Mouse (Mus musculus): Measurements from ENCODE around the gene Apol7e. TPM values are rescaled to one million over a fixed set of nuclear protein-coding genes. Genes with fewer than 3 reads are reported as not detected.
"Not testable (repeated sequence)": the region's sequence is repeated elsewhere in the genome, so short reads cannot be mapped to it uniquely, and the experiment has no call there.

Apol7e gene
- polyA plus RNA-seq (2014; fragmentation: Nextera tagmentation; extraction: Ambion mirVana), result 0.13 TPM in 1 of 2 replicates, not detected in the other

DNA sequence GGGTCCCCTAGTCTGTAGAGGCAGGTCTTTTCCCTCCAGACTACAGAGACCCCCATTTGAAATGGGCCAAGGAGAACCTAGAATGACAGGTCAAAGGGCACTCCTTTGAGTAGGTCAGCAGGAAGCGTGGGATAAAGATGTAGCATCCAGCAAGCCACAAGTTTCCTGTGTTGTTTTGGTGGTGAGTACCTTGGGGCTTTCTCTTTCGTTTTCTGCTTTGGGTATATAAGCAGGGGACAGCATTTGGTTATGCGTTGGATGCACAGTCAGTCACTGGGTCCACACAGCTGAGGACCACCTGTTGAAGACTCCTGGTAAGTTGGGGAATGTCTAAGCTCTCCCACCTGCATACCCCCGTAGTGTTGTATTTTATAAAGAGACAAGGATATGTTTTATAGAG lies at the start of gene Apol7e:
TSS of gene Apol7e (plus strand) at position 202 of the 400 bp plus-strand sequence.
- not testable (repeated sequence) for H3K4me2 ChIP-seq; H3K27ac ChIP-seq (ENCODE audit: low read depth, low read length); H3K36me3 ChIP-seq (ENCODE audit: control insufficient read depth, insufficient read depth, low read length); H3K9me3 ChIP-seq (replicated peaks; ENCODE audit: control insufficient read depth, low read length); H3K4me1 ChIP-seq (ENCODE audit: control insufficient read depth, insufficient read depth, low read length); ATAC-seq (replicated peaks; ENCODE audit: insufficient number of reproducible peaks, low FRiP score, low TSS enrichment); H3K9ac ChIP-seq (ENCODE audit: low read depth, low read length); H3K4me3 ChIP-seq (ENCODE audit: low read depth, low read length); H3K27me3 ChIP-seq (ENCODE audit: control insufficient read depth, insufficient read depth, low read length)
- WGBS (ENCODE audit: insufficient replicate concordance), result 68% methylated on average over 4 of the region's 4 CpGs

DNA sequence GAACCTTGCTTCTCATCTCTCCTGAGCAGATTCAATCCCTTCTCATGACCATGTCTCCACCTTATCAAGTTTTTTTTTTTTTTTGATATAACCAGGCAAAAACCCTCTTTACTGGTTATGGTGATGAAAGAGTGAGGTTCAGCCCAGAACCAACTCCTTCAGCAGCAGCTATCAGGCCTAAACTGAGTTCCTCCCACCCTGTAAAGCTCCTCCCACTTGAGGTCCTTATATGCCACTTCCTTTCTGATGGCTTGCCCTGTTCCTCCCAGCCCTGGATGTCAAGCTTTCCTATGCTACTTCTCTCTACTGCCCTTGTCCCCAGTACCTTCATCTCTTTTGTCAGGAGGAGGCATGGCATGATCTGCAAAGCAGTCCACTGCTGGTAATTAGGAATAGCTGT lies 47.5 kb upstream of the Apol7e start:
- ATAC-seq (replicated peaks; ENCODE audit: insufficient number of reproducible peaks, low FRiP score, low TSS enrichment); H3K27me3 ChIP-seq (ENCODE audit: control insufficient read depth, insufficient read depth, low read length); H3K4me1 ChIP-seq (ENCODE audit: control insufficient read depth, insufficient read depth, low read length); H3K27ac ChIP-seq (ENCODE audit: low read depth, low read length); H3K4me3 ChIP-seq (ENCODE audit: low read depth, low read length); H3K9ac ChIP-seq (ENCODE audit: low read depth, low read length); H3K36me3 ChIP-seq (ENCODE audit: control insufficient read depth, insufficient read depth, low read length); H3K9me3 ChIP-seq (replicated peaks; ENCODE audit: control insufficient read depth, low read length); H3K4me2 ChIP-seq: not testable (repeated sequence)

- not testable (repeated sequence) for H3K4me3 ChIP-seq (ENCODE audit: low read depth, low read length); H3K9ac ChIP-seq (ENCODE audit: low read depth, low read length); H3K4me2 ChIP-seq; H3K27me3 ChIP-seq (ENCODE audit: control insufficient read depth, insufficient read depth, low read length); H3K27ac ChIP-seq (ENCODE audit: low read depth, low read length); H3K9me3 ChIP-seq (replicated peaks; ENCODE audit: control insufficient read depth, low read length); H3K4me1 ChIP-seq (ENCODE audit: control insufficient read depth, insufficient read depth, low read length); ATAC-seq (replicated peaks; ENCODE audit: insufficient number of reproducible peaks, low FRiP score, low TSS enrichment); H3K36me3 ChIP-seq (ENCODE audit: control insufficient read depth, insufficient read depth, low read length)
- 81% methylated on average over 1 of the region's 1 CpGs for WGBS (ENCODE audit: insufficient replicate concordance)
Observed at GRCm38 (mm10) chr15:77659773-77660172, 38.9 kb upstream of the Apol7e start.

- 74% methylated on average over 2 of the region's 2 CpGs for WGBS (ENCODE audit: insufficient replicate concordance)
- not testable (repeated sequence) for H3K4me1 ChIP-seq (ENCODE audit: control insufficient read depth, insufficient read depth, low read length); H3K4me3 ChIP-seq (ENCODE audit: low read depth, low read length); H3K9ac ChIP-seq (ENCODE audit: low read depth, low read length); H3K9me3 ChIP-seq (replicated peaks; ENCODE audit: control insufficient read depth, low read length); ATAC-seq (replicated peaks; ENCODE audit: insufficient number of reproducible peaks, low FRiP score, low TSS enrichment); H3K27me3 ChIP-seq (ENCODE audit: control insufficient read depth, insufficient read depth, low read length); H3K36me3 ChIP-seq (ENCODE audit: control insufficient read depth, insufficient read depth, low read length); H3K27ac ChIP-seq (ENCODE audit: low read depth, low read length); H3K4me2 ChIP-seq
Observed at GRCm38 (mm10) chr15:77661841-77662240, 36.8 kb upstream of the Apol7e start.

DNA sequence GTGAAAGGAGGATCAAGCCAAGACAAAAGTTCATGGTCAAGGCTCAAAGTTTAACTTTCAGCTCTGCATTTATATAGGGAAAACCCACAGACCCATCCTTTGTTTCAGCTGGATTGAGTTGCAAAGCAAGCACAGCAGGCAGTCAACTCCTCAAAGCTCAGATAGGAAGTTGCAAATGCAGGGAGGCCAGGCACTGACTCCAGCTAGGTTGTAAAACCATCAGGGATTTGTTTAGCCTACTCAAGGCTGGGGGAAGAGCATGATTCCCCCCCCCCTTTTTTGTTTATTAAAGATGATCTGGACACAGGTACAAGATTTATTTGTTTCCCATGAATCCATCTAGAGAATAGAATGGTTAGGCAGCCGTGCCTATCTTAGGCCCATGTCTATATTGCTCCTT lies 24.6 kb upstream of the Apol7e start:
- WGBS (ENCODE audit: insufficient replicate concordance), result 57% methylated on average over 1 of the region's 1 CpGs
- ATAC-seq (replicated peaks; ENCODE audit: insufficient number of reproducible peaks, low FRiP score, low TSS enrichment); H3K4me3 ChIP-seq (ENCODE audit: low read depth, low read length): not testable (repeated sequence)

DNA sequence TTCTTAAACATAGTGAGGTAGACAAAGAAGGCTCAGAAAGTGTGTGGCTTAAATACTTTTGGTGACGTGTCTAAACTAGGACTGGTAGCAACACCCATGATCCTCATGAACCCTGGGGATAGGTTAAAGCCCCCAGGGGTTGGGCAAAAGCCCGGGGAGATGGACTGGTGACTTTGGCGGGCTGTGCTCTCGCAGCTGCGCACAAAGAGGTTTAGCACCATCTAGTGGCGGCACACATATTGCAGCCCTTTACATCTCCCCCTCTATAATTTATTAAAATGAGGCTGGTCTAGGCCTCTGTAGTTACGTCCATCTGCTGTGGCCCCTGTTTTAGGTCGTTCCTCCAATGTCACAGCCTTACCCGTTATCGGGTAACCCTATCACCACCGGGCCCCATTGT lies 14.7 kb upstream of the Apol7e start:
- not testable (repeated sequence) for H3K4me3 ChIP-seq (ENCODE audit: low read depth, low read length); ATAC-seq (replicated peaks; ENCODE audit: insufficient number of reproducible peaks, low FRiP score, low TSS enrichment); H3K4me2 ChIP-seq; H3K4me1 ChIP-seq (ENCODE audit: control insufficient read depth, insufficient read depth, low read length); H3K36me3 ChIP-seq (ENCODE audit: control insufficient read depth, insufficient read depth, low read length); H3K9me3 ChIP-seq (replicated peaks; ENCODE audit: control insufficient read depth, low read length); H3K9ac ChIP-seq (ENCODE audit: low read depth, low read length); H3K27me3 ChIP-seq (ENCODE audit: control insufficient read depth, insufficient read depth, low read length); H3K27ac ChIP-seq (ENCODE audit: low read depth, low read length)
- WGBS (ENCODE audit: insufficient replicate concordance), result 5% methylated on average over 9 of the region's 11 CpGs

More for the DNA sequence above, 24.6 kb upstream of the Apol7e start:
- not testable (repeated sequence) for H3K9ac ChIP-seq (ENCODE audit: low read depth, low read length); H3K36me3 ChIP-seq (ENCODE audit: control insufficient read depth, insufficient read depth, low read length); H3K9me3 ChIP-seq (replicated peaks; ENCODE audit: control insufficient read depth, low read length); H3K27me3 ChIP-seq (ENCODE audit: control insufficient read depth, insufficient read depth, low read length); H3K4me1 ChIP-seq (ENCODE audit: control insufficient read depth, insufficient read depth, low read length); H3K4me2 ChIP-seq; H3K27ac ChIP-seq (ENCODE audit: low read depth, low read length)

- not testable (repeated sequence) for H3K4me1 ChIP-seq (ENCODE audit: control insufficient read depth, insufficient read depth, low read length); H3K27ac ChIP-seq (ENCODE audit: low read depth, low read length); H3K27me3 ChIP-seq (ENCODE audit: control insufficient read depth, insufficient read depth, low read length); H3K9me3 ChIP-seq (replicated peaks; ENCODE audit: control insufficient read depth, low read length); H3K36me3 ChIP-seq (ENCODE audit: control insufficient read depth, insufficient read depth, low read length); ATAC-seq (replicated peaks; ENCODE audit: insufficient number of reproducible peaks, low FRiP score, low TSS enrichment)
- Histone ChIP-seq H3K9ac (ENCODE audit: low read depth, low read length) (peak overlapping the region; percentile 59), H3K4me2 (peak overlapping the region; percentile 64), H3K4me3 (ENCODE audit: low read depth, low read length) (peak overlapping the region; percentile 36)
- WGBS (ENCODE audit: insufficient replicate concordance), result 7% methylated on average over 19 of the region's 20 CpGs
Observed at GRCm38 (mm10) chr15:77691532-77692311, 6.9 kb upstream of the Apol7e start.

DNA sequence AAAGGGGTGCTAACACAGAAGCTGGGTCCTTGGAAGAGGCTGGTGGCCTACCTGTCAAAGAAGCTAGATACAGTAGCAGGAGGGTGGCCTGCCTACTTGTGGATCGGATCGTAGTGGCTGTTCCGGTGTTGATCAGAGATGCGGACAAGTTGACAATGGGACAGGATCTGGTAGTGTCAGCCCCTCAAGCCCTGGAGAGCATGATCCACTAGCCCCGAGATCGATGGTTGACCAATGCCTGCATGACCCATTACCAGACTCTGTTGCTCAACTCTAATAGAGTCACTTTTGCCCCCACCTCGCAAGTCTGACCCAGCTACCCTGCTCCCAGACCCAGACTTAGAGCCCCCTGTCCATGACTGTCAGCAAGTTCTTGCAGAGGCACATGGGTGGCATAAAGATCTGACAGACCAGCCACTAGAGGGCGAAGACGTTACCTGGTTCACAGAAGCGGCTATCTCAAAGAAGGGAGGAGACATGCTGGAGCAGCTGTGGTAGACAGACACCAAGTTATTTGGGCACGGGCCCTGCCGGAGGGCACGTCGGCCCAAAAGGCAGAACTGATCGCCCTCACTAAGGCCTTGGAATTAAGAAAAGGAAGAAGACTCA lies 3.9 kb upstream of the Apol7e start:
- H3K27ac ChIP-seq (ENCODE audit: low read depth, low read length); H3K27me3 ChIP-seq (ENCODE audit: control insufficient read depth, insufficient read depth, low read length); H3K9ac ChIP-seq (ENCODE audit: low read depth, low read length); H3K4me2 ChIP-seq; H3K4me3 ChIP-seq (ENCODE audit: low read depth, low read length); H3K36me3 ChIP-seq (ENCODE audit: control insufficient read depth, insufficient read depth, low read length); H3K4me1 ChIP-seq (ENCODE audit: control insufficient read depth, insufficient read depth, low read length); ATAC-seq (replicated peaks; ENCODE audit: insufficient number of reproducible peaks, low FRiP score, low TSS enrichment); H3K9me3 ChIP-seq (replicated peaks; ENCODE audit: control insufficient read depth, low read length): not testable (repeated sequence)
- WGBS (ENCODE audit: insufficient replicate concordance), result 37% methylated on average over 11 of the region's 15 CpGs

GRCm38 (mm10) chr15:77705306-77705705 lies 6.6 kb downstream of the Apol7e start:
- not testable (repeated sequence) for H3K9me3 ChIP-seq (replicated peaks; ENCODE audit: control insufficient read depth, low read length); H3K27me3 ChIP-seq (ENCODE audit: control insufficient read depth, insufficient read depth, low read length); H3K9ac ChIP-seq (ENCODE audit: low read depth, low read length); H3K27ac ChIP-seq (ENCODE audit: low read depth, low read length); H3K4me3 ChIP-seq (ENCODE audit: low read depth, low read length); H3K36me3 ChIP-seq (ENCODE audit: control insufficient read depth, insufficient read depth, low read length); H3K4me1 ChIP-seq (ENCODE audit: control insufficient read depth, insufficient read depth, low read length); ATAC-seq (replicated peaks; ENCODE audit: insufficient number of reproducible peaks, low FRiP score, low TSS enrichment); H3K4me2 ChIP-seq
- 86% methylated on average over 3 of the region's 3 CpGs for WGBS (ENCODE audit: insufficient replicate concordance)

Measured in heart, embryonic 11.5 days (tissue).